Mouse (Mus musculus) adrenal gland, postnatal 25 days (tissue): ENCODE measurements around the gene Cct8l1. TPM values are rescaled to one million over a fixed set of nuclear protein-coding genes. Genes with fewer than 3 reads are reported as not detected.
A peak's percentile ranks its signal among the peaks of the same experiment; 100 is the strongest.

Experiments
- DNase-seq: peaks from one replicate; pipeline ENCODE4 v3.0.0; 2021; ENCODE audit warnings: mixed read lengths
- total RNA-seq: library from RNA; stranded (reverse); gene quantifications from 2 replicates; pipeline ENCODE4 v1.2.3, GENCODE M21; 2021

Gene Cct8l1
- total RNA-seq, 1 experiment from 2014 or later: not detected

DNA sequence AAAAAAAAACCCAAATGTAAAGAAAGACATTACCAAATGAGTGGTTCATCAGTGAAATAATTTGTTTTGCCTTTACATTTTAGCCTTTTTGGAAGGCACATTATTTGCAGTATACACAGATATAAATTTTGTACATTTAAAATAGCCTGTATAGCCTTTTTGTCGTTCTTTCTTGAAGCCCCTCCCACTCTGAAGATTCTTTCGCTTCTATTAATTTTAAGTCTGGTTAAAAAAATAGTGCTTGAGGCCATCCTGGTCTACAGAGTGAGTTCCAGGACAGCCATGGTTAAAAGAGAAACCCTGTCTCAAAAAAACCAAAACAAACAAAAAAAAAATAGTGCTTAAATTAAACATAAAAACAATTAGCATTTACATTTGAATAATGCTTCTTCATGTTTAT, 14.8 kb downstream of the Cct8l1 start:
- DNase-seq: no peak

DNA sequence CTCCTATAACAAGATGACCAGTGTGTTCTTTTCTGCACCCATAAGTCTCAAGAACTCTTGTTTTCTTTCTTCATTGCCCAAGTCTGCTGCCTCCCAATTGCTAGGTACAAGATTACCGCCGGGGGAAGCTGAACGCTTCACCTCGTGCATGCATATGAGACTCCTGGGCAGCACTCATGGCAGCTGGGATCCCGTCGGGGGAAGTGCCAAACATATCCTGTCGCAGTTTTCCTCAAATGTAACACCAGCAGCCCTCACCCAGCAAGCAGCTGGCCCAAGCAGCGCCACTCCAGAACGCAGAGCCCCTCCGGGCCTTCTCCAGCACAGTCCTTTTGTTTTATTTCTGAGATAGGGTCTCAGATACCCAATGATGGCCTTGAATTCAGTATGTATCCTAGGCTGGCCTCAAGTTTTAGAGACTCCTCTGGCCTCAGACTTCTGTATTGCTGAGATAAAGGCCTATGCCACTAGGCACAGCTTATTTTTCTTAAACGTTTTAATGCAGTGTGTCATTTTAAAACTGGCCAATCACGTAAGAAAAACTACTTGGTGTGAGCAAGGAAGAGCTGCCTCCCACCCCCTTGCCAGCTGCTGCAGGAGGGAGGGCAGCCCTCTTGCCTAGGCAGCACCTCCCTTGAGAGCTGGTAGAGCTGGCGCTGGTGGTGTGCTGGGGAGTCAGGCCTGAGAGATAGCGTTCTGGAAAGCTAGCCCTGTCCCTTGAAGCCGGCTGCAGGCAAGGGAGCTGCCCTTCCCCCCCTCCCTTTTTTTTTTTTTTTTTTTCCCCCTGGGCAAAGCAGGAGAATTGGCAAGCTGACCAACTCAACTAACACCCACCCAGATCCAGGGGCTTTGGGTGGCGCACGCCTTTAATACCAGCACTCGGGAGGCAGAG, 16.6 kb downstream of the Cct8l1 start:
- peak; percentile 24 for DNase-seq

DNA sequence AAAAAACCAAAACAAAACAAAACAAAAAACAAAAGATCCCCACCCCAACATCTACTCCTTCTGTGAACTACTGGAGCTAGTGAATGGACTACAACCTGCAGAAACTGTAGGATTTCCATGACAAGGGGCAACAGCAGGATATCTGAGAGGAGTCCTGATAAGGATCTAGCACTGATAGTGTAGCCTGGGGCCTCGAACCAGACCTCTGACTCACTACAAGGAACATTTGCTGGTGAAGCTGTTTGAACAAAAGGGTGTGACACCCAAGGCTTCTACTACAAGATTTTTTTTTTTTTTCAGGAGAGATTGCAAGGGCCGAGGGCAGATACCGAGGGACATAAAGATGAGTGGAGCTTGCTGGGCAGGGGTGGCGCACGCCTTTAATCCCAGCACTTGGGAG, 17.4 kb downstream of the Cct8l1 start:
- no peak for DNase-seq

DNA sequence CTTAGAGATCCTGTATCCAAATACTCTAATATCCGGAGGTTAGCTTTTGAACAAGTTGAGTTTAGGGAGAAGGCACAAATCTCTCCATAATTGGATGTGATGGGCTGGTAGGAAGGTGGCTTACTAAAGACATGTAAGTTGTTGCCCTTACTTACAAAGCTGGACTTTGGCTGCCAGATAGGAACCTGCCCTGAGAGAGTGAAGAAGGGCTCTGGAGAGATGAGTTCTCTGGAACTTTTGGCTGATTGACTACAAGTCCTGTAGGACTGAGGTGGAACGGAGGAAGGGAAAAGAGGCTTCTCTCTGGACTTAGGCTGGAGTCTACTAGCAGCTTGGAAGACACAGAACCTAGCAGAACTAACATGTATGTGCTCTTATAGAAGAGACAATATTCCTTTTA, 19.7 kb downstream of the Cct8l1 start:
- no peak for DNase-seq

DNA sequence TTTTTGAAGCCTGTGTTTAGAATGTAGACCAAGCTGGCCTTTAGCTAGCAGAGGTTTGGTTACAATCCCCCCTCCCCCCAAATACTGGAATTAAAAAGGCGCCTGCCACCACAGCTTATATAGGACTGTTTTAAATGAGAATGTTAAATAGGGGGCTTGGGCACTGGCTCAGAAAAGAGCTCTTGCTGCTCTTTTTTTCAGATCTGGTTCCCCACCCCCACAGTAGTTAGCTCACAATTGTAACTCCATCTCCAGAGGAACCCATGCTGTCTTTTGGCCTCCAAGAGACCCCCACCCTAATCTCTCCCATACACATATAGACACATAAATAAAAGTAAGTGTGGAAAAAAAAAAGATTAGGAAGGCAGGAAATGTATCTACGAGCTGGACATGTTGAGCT, 20.6 kb downstream of the Cct8l1 start:
- DNase-seq: no peak

DNA sequence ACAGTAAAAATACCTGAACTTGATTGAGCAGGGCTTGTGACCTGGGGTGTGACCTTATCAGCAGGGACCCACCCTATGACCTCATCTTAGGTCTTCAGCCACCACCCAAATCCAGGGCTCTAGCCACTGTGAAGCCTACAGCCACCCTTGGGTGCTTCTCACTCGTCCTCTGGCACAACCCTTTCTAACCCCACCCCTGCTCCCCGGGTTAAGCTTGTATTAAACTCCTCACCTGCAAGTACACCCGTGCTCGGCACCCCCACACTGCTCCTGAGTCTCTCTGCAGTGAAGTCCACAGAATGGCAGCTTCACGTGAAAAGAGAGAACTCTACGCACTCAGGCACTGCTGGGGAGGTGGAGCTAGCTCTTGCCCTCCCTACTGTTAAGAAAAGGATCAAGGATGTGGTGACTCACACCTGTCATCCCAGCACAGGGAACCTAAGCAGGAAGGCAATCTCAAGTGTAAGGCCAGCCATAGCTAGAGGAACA, 21.1 kb downstream of the Cct8l1 start:
- no peak for DNase-seq

DNA sequence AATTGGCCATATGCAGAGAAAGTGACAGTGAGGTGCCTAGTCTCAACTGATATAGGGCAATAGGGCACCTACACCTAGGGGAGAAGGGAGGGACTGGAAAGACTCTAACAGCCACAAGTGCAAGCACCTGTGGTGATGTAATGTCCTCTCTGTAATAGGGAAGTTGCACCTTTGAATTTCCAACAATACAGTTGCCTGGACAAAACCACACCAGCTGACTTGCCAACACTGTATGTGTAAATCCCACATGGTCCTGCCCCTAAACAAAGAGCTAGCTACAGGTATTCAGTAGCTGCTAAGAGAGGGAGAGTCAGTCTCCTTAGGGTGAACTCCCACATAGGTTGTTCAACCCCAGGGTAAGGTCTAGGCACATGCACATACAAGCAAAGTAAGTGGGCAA, 24.5 kb downstream of the Cct8l1 start:
- DNase-seq: no peak

DNA sequence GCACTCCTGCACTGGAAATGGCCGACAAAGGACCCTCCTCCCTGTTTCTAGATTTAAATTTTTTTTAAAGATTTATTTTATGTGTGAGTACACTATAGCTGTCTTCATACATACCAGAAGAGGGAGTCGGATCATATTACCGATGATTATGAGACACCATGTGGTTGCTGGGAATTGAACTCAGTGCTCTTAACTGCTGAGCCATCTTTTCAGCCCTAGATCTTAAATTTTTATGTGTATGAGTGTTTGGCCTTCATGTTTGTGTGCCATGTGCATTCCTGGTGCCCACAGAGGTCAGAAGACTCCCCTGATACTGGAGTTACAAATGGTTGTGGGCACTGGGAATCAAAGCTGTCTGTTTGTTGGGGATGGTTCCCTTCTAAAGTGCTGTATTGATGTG, 25.1 kb downstream of the Cct8l1 start:
- no peak for DNase-seq

DNA sequence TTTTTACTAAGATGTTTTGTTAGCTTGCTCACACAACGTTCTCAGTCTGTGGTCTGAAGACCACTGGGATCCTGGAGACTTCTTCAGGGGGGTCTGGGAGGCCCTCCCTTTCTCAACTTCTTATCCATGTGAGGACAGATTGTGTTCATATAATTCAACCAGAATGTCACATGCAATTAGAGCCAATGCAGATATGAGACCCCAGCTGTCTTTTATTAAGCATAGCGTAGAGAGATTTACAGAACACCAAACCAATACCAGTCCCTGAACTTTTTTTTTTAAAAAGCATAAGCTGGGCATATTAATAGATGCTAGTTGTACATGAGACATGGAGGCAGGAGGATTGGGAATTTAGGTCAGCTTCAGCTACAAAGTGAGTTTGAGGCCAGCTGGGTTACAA, 25.8 kb downstream of the Cct8l1 start:
- DNase-seq: no peak

DNA sequence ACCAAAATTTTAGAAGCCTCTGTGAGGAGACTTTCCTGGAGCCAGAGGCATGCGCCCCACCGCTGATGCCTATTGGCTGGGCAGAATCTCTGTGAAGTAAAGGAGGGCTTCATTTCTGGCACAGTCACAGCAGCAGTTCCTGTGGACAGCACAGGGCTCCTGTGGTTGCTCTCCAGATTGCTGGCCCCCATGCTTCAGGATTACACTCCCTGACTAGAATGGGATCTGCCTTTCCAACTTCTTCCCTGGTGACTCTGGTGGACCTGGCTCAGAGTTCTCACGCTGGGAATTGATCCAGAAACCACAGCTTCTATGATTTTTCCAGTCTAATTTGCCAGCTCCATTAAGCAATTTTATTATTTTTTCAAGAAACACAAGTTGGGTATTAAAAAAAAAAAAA, 28.2 kb downstream of the Cct8l1 start:
- DNase-seq: peak; percentile 13

DNA sequence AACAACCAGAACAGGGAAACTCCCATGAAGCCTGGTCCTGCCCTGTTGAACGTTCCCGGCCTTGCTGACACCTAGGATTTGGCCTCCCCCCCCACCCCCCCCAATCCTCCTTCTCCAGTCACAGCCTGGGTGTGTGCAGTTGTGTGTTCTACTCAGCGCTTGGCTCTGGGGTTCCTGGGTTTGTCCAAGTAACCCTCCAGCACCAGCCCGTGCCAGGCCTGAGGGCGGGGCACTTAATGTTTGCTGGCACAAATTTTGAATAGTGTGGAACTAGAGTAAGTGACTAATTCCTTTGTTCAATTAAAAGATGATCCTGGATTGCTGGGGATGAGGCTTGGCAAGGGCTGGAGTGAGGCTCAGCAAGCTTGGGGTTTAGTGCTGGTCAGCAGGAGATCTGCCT, 28.7 kb downstream of the Cct8l1 start:
- peak; percentile 8 for DNase-seq

DNA sequence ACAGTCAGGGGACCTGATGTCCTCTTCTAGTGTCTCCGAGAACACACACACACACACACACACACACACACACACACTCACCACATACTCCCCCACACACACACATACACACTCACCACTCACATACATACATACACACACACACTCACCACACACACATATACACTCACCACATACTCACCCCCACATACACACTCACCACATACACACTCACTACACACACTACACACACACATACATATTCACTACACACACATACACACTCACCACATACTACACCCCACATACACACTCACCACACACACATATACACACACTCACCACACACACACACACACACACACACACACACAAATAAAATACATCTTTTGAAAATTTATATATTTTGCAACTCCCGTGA, 31.0 kb downstream of the Cct8l1 start:
- no peak for DNase-seq

DNA sequence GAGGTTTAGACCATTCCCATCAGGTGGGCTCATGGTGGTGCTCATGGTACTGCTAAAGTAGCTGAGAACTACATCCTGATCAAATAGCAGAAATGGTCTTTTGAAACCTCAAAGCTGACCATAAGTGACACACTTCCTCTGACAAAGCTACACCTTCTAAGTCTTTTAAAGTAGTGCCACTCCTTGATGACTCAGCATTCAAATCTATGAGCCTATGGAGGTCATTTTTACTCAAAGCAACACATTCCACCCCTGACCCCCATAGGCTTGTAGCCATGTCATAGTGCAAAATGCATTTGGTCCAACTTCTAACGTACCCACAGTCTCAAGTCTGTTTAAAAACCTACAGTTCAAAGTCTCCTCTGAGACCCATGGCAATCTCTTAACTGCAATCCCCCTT, 35.0 kb downstream of the Cct8l1 start:
- no peak for DNase-seq

DNA sequence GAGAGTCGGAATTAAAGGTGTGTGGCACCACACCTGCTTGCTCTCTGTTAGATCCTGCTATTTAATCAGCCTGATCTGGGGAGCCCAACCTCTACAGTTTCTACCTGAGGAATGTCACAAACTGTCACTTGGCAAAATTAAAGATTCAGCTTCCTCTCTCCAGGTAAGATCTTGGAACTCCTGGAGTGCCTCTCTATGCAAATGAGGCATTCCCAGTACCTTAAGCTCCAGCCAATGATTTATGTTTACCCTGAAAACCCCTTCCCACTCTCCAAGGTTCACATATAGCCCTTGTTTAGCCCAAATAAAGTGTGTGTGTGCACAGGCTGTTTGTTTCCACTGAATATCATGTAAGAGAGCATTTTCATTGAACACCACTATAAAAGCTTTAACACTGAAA, 38.3 kb downstream of the Cct8l1 start:
- no peak for DNase-seq

DNA sequence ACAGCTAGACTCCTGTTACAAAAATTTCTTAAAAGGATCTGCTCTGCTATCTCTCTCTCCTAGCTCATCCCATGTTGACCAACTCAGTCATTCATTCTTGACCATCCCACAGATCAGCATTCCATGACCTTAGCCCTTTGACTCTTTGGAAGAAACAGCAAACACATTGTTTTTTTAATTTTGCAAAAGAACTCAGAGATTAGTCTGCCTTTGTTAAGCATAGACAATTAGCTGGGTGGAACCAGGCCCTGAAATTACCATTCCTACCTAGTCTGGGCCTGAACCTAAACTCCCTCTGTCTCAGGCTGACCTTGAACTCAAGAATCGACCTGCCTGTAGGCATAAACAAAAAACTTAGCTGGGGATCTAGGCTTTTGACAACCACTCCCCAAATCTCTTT, 38.8 kb downstream of the Cct8l1 start:
- DNase-seq: no peak

DNA sequence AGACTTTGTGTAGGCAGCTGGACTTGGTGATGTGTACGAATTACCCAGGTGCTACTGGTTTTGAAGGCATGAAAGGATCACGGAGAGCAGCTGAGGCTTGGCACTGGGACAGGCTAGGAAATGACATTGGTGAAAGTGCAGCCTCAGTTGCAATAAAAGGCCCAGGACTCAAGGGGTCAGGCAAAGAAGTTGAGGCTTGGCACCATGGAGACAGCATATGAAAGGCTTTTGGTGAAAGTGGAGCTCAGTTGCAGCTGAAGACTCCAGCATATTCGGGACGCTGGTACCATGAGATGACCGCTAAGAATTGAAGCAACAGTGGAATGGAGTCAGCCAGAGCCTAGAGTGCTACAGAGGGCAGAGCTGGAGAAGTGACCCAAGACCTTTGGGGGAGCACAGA, 39.8 kb downstream of the Cct8l1 start:
- no peak for DNase-seq

DNA sequence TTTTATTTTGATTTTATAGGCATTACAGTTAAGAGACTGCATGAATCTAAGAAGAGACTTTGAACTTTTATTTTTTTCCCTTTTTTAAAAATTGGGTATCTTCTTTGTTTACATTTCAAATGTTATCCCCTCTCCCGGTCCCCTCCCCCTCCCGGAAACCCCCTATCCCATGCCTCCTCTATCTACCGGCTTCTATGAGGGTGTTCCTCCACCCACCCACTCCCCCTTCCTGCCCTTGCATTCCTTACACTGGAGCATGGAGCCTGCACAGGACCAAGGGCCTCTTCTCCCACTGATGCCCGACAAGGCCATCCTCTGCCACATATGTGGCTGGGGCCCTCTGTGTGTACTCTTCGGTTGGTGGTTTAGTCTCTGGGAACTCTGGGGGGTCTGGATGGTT, 40.5 kb downstream of the Cct8l1 start:
- DNase-seq: no peak

Other genes with a start within 250 kb of the Cct8l1 start
- 61.9 and 69.2 TPM in 2 replicates for gene Kmt2c, start 17.3 kb upstream of the Cct8l1 start, total RNA-seq
- 6.1 and 6.8 TPM in 2 replicates for gene Xrcc2, start 189.8 kb downstream of the Cct8l1 start, total RNA-seq
- gene Actr3b, start 243.9 kb downstream of the Cct8l1 start, total RNA-seq: 6.1 and 9.6 TPM in 2 replicates